14 mouse cellular contexts compared by ENCODE assay signal in genomic region chr1:152018322-152018721, GRCm38 (mm10).
"Had no signal": no experiment of that assay in that cellular context is flagged by ENCODE, and none has a peak within 500 bp of the region (broad histone marks: within the 10 kb centered on the region; RNA-seq: fewer than 3 reads in every experiment).

No protein-coding gene starts in this region.

- H3K4me3 ChIP-seq: limb, embryonic 12.5 days; neural tube, embryonic 12.5 days had no signal

- H3K36me3 ChIP-seq: limb, embryonic 12.5 days; neural tube, embryonic 12.5 days had no signal

- DNase-seq: kidney, postnatal 10 days; kidney, postnatal 4 days; layer of hippocampus, postnatal 36 days; lung, adult 18-20 months; lung, postnatal 36 days; midbrain, embryonic 14.5 days; retina, postnatal 1 day; right cerebral cortex, postnatal 4 days; spleen, adult 18-20 months; thymus, adult 2 months; thymus, postnatal 25 days had no signal

- H3K4me2 ChIP-seq: limb, embryonic 12.5 days; neural tube, embryonic 12.5 days had no signal

- H3K9me3 ChIP-seq: limb, embryonic 12.5 days; neural tube, embryonic 12.5 days had no signal

- H3K9ac ChIP-seq: limb, embryonic 12.5 days; liver, embryonic 14.5 days; neural tube, embryonic 12.5 days had no signal

- H3K27ac ChIP-seq: limb, embryonic 12.5 days; liver, embryonic 14.5 days; neural tube, embryonic 12.5 days had no signal

- H3K27me3 ChIP-seq: limb, embryonic 12.5 days; neural tube, embryonic 12.5 days had no signal
